Mouse (Mus musculus) erythroblast, embryonic 14.5 days (primary cell): ENCODE measurements around the gene Cdkl3.
"Not testable (repeated sequence)": the region's sequence is repeated elsewhere in the genome, so short reads cannot be mapped to it uniquely, and the experiment has no call there.

ENCODE experiments used
- GATA1 ChIP-seq: IDR thresholded peaks from 2 replicates; pipeline ENCODE4 v1.6.1; 2012; ENCODE audit warnings: low read length, inconsistent platforms, mixed read lengths
- TAL1 ChIP-seq: IDR thresholded peaks from 3 replicates; pipeline ENCODE4 v1.6.1; 2012; ENCODE audit warnings: low read length, inconsistent platforms, mixed read lengths

DNA sequence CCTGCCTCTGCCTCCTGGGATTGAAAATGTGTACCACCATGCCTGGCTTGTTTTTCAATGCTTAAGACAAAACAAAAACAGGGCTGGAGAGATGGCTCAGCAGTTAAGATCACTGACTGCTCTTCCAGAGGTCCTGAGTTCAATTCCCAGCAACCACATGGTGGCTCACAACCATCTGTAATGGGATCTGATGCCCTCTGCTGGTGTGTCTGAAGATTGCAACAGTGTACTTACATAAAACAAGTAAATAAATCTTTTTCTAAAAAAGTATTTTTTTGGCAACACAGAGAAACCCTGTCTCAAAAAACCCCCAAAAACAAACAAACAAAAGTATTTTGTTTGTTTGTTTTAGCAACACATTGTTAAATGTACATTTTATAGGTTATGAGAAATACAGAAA lies 116.4 kb downstream of the Cdkl3 start:
- TF ChIP-seq TAL1, GATA1: not testable (repeated sequence)
